Mouse (Mus musculus): ENCODE data around the gene Abcg8.

- no peak for TF ChIP-seq CTCF (IDR thresholded peaks at IDR 0.05; ENCODE audit: extremely low read depth, insufficient read depth, low read length)
- no peak for TF ChIP-seq POLR2A (IDR thresholded peaks at IDR 0.05; ENCODE audit: extremely low read depth, insufficient read depth, low read length)
Measured at GRCm38 (mm10) chr17:84708818-84709217, 32.7 kb downstream of the Abcg8 start.
